Mouse (Mus musculus) lung, postnatal 10 days (tissue): Measurements from ENCODE around the gene Tma7.

Source experiments
- DNase-seq: peaks from one replicate; pipeline ENCODE4 v3.0.0; 2021

Tma7 gene

GRCm38 (mm10) chr9:109082124-109082800 is at the start of gene Tma7, which contains the start of gene Ccdc51:
Gene Tma7 (minus strand): TSS chr9:109082587.
Gene Ccdc51 (plus strand): TSS chr9:109082493.
- peak; percentile 87 for DNase-seq

GRCm38 (mm10) chr9:109130076-109130475 is 47.7 kb upstream of the Tma7 start:
- DNase-seq = no peak

GRCm38 (mm10) chr9:109128211-109128610 is 45.8 kb upstream of the Tma7 start:
- DNase-seq = peak; percentile 65

- no peak for DNase-seq
Observed at GRCm38 (mm10) chr9:109127076-109127475, 44.7 kb upstream of the Tma7 start.

GRCm38 (mm10) chr9:109125481-109125880 is 43.1 kb upstream of the Tma7 start:
- no peak for DNase-seq

GRCm38 (mm10) chr9:109125043-109125442 is 42.7 kb upstream of the Tma7 start:
- DNase-seq = no peak

- no peak for DNase-seq
Observed at GRCm38 (mm10) chr9:109124164-109124563, 41.8 kb upstream of the Tma7 start.

- peak; percentile 44 for DNase-seq
Observed at GRCm38 (mm10) chr9:109123266-109123665, 40.9 kb upstream of the Tma7 start.

GRCm38 (mm10) chr9:109122553-109123085 is 40.2 kb upstream of the Tma7 start:
- DNase-seq = peak; percentile 58

GRCm38 (mm10) chr9:109120956-109121355 is 38.6 kb upstream of the Tma7 start:
- DNase-seq = no peak

- no peak for DNase-seq
Observed at GRCm38 (mm10) chr9:109119571-109119970, 37.2 kb upstream of the Tma7 start.

- DNase-seq = peak; percentile 72
Observed at GRCm38 (mm10) chr9:109118106-109118505, 35.7 kb upstream of the Tma7 start.

GRCm38 (mm10) chr9:109116205-109116604 is 33.8 kb upstream of the Tma7 start:
- no peak for DNase-seq

GRCm38 (mm10) chr9:109114871-109115270 is 32.5 kb upstream of the Tma7 start:
- no peak for DNase-seq

GRCm38 (mm10) chr9:109114276-109114675 is 31.9 kb upstream of the Tma7 start:
- no peak for DNase-seq

GRCm38 (mm10) chr9:109113331-109113730 is 30.9 kb upstream of the Tma7 start:
- DNase-seq = no peak

- no peak for DNase-seq
Observed at GRCm38 (mm10) chr9:109111591-109111990, 29.2 kb upstream of the Tma7 start.

- no peak for DNase-seq
Observed at GRCm38 (mm10) chr9:109111101-109111500, 28.7 kb upstream of the Tma7 start.

GRCm38 (mm10) chr9:109110240-109110639 is 27.9 kb upstream of the Tma7 start:
- no peak for DNase-seq

GRCm38 (mm10) chr9:109107341-109107740 is 25.0 kb upstream of the Tma7 start:
- no peak for DNase-seq

- no peak for DNase-seq
Observed at GRCm38 (mm10) chr9:109105648-109106047, 23.3 kb upstream of the Tma7 start.

- peak; percentile 46 for DNase-seq
Observed at GRCm38 (mm10) chr9:109105011-109105410, 22.6 kb upstream of the Tma7 start.

- DNase-seq = no peak
Observed at GRCm38 (mm10) chr9:109104083-109104482, 21.7 kb upstream of the Tma7 start.

GRCm38 (mm10) chr9:109103250-109103649 is 20.9 kb upstream of the Tma7 start:
- peak; percentile 39 for DNase-seq

- no peak for DNase-seq
Observed at GRCm38 (mm10) chr9:109102541-109102940, 20.2 kb upstream of the Tma7 start.
